Mouse (Mus musculus) mouse trophoblast stem cell (cell line): Measurements from ENCODE around the gene Rbfox2.

Experiments
- in situ Hi-C, 2 experiments: fragments of 300-500 bp; cut with MseI, MboI; formaldehyde crosslinking; loops; 2 replicates in 1 of 2; 3 replicates in 1 of 2; pipeline ENCODE4 v1.15.1; 2025

Rbfox2 gene

DNA sequence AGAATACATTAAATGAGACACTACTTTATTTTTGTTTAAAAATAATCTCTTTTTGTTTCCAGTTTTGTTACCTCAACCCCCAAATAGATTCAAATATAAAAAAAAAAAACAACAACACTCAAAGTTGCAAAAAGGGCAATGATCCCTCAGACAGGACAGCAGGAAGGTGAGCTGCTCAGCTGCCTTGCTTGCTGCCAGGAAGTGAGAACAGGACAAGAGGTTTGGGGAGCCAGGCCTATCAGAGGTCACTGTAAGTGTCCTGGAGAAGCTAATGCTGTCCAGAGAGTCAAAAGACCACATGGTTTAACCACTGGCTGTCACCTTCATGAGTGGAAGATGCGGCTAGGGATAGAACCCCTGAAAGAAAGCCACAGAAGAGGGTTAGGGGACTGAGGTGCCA lies 161.8 kb downstream of the Rbfox2 start:
- in situ Hi-C loops = no loop called here

DNA sequence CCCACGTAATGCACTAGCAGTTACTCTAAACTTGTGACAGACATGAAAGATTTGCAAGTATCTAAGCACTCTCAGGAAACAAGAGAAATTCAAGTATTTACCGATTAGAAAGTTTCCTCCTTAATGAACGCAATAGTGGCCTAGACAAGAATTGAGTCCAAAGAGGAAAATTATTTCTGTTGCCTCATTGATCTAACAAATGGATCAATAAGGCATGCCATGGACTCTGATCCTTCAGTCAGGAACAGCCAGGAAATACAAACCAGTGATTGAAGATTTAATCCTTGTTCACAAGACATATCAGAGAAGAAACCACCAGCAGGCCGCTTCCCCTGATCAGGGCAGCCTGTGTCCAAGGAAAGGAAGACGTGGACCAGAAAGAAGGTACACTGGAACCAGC lies 164.0 kb downstream of the Rbfox2 start:
- in situ Hi-C loops = no loop called here

DNA sequence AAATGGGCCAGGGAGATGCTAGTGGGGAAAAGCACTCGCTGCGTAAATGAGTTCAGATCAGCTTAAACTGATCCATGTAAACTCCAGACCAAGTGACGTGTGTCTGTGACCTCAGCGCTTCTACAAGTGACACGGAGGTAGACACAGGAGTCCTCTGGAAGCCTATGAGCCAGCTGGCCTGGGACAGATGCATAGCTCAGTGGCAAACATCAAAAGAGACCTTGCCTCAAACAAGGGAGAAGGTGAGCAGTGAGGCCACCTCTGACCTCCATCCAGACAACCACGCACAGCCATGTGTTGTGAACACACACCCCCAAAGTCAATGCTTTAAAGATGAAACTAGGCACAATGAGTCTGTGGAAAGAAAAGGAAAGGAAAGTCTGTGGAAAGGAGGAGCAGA lies 164.5 kb downstream of the Rbfox2 start:
- in situ Hi-C loops = no loop called here

DNA sequence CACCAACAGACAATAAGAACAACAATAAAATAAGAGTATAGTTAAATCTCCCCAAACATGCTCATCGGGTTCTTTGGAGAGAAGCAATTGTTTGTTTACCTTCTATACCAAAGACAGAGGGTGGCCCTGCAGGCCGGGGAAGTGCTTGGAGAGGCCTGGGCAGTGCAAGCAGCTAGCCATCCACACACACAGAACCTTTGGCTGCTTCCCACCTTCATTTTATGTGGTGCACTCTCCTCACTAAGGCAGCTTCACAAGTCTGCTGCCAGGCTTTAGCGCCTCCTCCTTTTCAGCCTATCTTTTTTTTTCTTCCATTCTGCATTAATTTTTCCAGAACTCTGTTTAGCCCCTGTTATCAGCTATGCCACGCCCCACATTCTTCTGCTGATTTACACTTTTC lies 165.1 kb downstream of the Rbfox2 start:
- in situ Hi-C loops = no loop called here

DNA sequence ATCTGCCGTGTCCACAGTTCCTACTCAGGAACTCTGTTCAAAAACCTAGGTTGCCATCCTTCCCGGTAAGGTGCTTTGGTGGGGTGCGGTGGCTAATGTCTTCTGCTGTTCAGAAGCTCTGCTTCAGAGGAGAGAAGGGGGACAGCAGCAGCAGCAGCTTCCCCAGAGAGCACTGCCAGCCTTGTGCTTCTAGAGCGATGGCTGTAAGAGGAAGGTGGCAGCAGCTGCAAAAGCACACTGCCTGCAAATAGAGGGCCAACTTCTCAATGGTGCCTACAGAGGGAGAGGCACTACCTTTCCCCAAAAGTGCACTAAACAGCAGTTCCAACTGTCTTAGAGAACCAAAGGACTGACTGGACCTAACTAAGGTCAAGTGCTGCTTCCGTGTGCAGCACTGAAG lies 168.5 kb downstream of the Rbfox2 start:
- in situ Hi-C loops = no loop called here

DNA sequence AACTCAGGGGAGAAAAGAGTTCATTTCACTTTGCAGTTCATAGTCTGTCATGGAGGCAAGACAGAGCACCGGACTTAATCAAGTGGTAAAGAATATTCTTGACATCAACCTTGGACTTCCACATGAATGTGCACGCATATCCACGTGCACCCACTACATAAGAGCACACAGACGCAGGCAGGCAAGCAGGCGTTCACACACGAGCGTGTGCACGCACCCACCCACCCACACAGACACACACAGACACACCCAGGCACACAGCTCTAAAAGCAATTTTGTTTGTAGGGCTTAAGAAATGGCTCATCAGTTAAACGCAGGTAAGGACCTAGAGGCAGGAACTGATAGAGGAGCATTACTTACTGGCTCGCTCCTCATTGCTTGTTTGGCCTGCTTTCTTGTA lies 172.3 kb downstream of the Rbfox2 start:
- in situ Hi-C loops = no loop called here

DNA sequence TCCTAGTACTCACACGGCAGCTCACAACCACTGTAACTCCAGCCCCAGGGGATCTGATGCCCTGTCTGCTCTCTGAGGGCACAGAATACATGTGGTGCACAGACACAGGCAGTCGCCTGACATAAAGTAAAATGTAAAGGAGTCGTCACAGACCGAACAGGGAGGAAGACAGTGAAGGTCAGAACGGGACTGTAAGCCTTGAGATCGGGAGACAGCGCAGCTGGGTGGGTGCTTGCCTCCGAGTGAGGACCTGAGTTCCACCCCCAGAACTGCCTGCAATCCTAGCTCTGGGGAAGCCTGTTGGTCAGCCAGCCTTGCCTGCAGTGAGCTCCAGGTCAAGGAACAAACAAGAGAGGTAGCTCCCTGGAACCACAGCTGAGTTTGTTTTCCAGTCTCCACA lies 177.7 kb downstream of the Rbfox2 start:
- in situ Hi-C loops = no loop called here

DNA sequence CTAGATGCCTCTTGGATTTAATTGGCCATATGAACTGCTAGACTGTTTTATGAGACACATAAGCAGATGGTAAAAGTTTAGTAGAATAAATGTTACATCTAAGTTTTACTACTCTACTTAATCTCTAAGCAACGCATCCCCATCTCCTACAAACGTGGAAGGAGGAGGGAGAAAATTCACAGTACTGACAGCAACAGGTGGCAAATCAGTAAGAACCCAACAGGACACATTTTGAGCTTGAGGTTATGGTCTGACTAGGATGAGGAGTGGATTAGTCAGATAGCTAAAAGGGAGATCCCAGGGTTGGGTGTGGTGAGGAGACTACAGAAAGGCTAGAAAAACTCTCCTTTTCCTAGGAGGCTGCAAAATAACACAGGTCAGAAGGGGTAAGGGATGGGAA lies 179.1 kb downstream of the Rbfox2 start:
- in situ Hi-C loops = no loop called here

DNA sequence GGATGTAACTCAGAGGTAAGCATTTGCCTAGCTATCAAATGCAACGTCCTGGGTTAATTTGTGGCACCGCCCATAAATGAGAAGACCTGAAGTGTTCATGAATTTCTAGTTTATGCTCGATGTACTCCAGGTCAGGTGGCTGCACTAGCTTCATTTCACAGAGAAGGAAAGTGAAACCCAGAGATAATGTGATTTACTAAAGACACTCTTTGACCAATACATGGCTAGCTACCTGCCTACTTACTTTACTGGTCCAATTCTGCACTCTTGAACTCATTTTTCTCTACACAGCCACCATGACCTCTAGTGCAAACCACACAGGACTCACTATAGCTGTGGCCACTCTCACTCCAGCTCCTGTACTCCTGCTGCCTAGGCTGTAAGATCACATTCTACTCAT lies 180.1 kb downstream of the Rbfox2 start:
- in situ Hi-C loops = no loop called here

DNA sequence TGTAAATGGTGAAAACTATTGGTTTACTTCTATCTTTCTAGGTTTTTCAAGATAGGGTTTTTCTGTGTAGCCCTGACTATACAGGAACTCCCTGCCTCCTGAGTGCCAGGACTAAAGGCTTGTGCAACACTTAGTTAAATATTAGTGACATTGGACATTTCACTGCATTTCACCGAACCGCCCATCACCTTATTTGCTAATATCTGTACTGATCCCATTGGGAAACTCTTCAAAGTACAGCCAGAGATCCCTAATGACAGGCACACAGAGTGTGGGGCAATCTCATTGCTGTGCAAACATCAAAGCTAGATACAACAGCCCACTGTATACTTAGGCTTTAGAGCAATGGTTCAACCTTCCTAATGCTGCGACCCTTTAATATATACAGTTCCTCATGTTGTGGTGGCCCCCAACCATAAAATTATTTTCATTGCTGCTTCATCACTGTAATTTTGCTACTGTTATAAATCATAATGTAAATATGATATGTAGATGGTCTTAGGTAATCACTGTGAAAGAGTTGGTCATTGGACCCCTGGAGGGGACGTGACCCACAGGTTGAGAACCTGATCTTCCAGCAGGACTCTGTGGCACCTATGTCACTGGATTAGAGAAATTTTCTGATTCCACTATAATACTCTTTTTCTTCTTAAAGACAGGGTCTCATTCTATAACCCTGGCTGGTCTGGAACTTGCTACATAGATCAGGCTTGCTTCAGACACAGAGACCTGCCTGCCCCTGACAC lies 182.3 kb downstream of the Rbfox2 start:
- in situ Hi-C loops = no loop called here

DNA sequence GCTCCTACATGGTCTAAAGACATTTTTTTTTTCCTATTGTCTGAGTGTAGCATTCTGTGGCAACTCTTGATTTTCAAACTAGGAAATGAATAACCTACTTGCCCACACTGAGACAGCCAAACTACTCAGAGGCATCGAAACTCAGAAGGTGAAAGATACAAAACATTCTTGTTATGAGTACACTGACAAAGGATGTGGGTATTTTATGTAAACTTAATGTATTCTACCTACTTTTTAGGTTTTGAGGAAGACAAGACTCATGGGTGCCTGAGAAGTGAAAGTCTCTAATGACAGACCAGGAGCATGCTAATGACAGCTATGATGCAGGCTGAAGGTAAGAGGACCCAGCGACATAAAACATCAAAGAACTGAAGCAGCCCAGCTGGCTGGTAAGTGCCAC lies 184.0 kb downstream of the Rbfox2 start:
- in situ Hi-C loops = no loop called here

DNA sequence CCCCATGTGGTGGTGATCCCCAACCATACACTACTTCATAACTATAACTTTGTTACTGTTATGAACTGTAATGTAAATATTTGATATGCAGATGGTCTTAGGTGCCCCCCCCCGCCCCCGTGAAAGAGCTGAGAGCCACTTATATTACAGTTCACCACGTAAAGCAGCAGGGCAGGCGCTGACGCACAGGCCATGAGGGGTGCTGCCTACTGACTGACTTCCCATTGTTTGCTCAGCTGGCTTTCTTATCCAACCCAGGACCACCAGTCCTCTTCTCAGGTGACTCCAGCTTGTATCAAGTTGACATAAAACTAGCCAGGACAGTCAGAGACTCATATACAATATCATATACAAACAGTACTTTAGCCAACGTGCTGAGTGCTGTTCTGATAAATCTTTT lies 184.6 kb downstream of the Rbfox2 start:
- in situ Hi-C loops = no loop called here

DNA sequence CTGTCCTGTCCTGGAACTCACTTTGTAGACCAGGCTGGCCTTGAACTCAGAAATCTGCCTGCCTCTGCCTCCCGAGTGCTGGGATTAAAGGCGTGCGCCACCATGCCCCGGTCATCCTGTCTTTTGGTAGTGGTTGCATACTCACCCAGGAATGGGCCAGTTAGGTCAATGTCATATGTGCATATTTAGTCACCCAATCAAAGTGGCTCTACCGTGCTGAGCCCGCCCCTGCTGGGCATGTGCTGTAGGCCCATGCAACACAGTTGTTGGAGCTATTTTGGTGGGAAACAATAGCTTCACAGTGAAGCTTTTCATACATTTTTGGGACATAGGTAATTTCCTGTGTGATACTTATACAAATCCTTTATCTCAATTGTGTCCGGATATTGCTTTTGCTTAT lies 187.1 kb downstream of the Rbfox2 start:
- in situ Hi-C loops = no loop called here

DNA sequence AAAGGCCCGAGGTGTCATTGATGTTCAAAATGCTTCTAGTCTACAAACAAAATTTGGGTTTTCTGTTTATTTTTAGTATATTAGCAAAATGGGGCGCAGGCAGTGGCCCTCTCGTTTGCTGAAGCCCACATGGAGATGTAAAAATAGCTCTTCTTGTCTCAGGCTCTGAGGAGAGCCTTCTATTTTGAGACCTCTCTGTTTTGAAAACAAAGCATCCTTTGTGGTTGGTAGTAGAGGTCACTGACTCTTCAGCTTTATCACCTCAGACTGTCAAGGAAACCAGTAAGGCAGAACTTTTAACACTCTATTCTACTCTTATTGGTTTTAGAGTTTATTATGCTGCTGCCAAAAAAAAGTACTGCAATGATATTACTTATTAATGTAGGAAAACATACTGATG lies 189.6 kb downstream of the Rbfox2 start:
- in situ Hi-C loops = no loop called here

DNA sequence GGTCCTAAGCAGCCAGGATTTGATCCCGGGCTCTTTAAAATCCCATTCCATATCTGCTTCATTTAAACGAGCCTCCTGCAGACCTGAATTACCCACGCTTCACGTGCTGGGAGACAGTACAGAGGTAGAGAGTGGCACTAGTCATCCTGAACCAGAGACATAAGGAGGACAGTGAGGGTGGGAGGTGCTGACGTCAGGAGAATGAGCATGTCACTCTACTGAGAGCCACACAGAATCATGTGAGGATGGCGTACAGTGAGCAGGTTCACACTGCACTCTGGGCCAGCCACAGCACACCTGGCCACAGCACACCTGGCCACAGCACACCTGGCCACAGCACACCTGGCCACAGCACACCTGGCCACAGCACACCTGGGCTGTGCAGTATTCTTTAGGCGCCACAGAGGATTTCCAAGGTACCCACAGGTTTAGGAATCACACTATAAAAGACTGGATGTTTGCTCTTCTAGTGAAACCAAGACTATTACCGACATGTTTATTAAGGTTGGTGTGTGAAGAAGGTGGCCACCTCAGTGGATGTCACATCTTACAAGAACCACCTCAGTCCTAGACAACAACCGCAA lies 190.6 kb downstream of the Rbfox2 start:
- in situ Hi-C loops = no loop called here

DNA sequence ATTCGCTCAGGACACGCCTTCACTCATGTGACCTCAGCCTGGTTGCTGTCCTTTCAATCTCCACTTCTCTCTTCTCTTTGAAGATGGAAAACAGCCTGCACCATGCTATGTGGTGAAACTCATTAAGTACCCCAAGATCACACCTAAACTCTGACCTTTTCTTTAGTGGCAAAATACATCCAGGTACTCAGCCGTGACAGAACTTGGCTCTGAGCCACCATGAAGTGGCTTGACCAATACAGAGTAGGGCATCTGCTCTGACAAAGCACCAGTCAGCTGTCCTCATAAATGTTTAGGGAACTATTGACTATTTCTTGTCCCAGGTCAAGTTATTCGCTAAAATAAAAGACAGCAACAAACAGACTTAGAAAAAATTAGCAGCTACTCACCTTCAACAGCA lies 191.3 kb downstream of the Rbfox2 start:
- in situ Hi-C loops = no loop called here

DNA sequence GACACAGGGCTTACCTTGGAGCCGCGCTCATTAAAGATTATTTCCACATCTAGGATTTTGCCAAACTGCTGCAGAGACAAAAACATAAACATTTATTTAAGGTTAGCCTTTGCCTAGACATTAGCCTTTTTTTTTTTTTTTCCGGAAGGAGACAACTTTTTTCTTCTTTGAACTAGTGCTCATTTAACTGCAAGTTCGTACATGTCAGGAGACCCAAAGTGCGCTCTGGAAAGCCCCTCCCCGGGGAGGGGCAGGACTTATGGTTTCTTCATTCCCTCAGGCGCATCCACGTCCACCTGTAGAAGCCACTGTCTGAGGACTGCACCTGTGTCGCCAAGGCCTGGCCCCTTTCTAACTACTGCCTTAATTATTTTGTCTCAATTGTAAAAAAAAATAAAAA lies 193.2 kb downstream of the Rbfox2 start:
- in situ Hi-C loops = no loop called here

DNA sequence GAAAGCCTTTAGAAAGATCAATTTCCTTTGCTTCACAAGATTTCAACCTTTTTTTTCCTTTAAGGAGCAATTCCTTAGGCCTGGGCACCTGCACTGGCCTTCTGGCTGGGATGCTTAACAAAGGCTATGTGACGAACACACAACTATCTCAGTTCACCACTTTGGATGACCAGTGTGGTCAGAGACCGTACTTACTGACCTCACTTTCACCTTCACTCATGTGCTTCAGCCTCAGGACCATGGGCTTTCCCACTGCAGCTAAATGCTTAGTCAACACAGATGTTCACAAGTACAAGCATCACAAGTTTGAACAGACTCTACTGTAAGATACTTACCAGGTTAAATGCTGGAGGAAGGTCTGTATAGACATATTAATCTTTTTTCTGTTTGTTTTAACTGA lies 194.4 kb downstream of the Rbfox2 start:
- in situ Hi-C loops = no loop called here

DNA sequence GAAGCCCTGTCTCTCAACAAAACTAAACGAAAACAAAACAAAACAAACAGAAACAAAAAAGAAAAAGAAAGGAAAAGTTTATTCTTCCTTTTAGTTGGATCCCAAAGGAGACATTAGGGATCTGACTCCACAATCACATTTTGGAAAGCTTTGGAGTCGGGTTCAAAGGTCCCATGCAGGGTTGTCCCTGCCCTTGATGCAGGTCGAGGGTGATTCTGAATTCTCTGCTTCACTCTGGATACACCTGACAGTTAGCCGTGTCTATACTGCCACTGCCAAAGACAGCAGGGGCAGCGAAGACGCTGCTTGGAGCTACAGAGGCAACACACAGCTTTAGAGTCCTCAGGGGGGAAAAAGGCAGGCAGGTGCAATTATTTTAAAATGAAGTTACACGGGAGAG lies 194.9 kb downstream of the Rbfox2 start:
- in situ Hi-C loops = no loop called here

DNA sequence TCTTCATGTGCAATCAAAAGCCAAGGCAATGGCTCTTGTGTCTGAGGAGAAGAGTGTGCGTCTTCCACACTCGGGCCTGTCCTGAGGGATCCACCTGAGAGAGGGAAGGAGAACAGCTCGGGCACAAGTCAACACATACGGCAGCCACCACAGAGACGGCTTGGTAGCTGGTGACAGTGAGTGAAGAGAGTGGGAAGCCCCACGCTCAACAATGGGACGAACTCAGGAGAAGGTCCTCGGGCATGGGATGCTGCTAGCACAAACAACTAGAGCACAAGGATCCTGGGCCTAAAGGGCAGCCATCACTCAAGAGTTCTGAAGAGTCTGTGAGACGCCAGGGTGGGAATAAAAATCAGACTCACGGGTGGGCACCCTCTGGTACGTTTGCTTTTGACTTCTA lies 196.4 kb downstream of the Rbfox2 start:
- in situ Hi-C loops = no loop called here

DNA sequence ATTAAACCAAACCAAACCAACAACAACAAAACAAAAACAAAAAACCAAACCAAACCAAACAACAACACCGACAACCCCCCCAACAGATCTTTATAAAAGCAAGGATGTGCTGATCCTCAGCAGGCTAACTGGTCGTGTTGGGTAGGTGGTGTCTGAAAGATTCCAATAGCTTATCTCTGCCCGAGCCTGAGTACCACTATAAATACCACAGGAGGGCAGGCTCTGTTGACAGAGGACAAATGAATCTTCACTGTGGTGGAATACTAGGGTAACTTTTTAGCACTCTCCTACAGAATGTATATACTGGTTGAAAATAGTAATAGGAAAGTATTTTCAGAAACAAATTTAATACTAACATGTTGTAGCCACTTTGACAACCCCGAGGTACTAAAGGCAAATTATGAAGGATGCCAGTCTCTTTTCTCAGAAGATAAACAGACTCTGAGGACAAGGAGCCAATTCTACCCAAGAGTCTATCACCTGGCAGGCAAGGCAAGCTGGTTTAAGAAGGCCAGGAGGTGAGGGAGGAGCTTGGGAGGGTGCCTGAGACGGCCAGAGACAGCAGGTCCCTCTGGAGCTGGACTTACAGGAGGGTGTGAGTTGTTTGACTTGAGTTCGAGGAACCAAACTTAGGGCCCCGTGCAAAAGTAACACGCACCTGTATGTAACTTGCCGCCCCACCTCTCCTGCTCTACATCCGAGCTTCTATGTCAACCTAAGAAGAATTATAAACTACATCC lies 199.5 kb downstream of the Rbfox2 start:
- in situ Hi-C loops = no loop called here

DNA sequence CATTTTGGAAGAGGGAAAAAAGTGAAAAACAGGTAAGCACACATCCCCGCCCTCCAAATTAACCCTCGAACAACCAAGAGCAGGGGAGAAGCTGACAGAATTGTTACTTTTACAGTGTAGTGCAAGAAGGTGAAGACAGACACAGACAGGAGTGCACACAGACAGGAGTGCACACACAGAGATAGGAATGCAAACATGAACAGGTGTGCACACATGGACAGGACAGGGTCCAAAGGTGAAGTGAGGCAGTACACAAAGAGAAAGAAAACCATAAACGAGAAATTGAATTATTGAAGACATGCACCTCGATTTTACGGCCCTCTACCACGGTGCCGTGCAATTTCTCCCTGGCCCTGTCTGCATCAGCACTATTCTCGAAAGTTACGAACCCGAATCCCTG lies 201.5 kb downstream of the Rbfox2 start:
- in situ Hi-C loops = no loop called here
